Mouse (Mus musculus) effector memory CD4-positive, alpha-beta T cell, adult 5 months (primary cell): Measurements from ENCODE around the gene Lcn3. TPM values are rescaled to one million over a fixed set of nuclear protein-coding genes. Genes with fewer than 3 reads are reported as not detected.

Experiments
- polyA plus RNA-seq: library from polyadenylated mRNA; unstranded; fragments of 100-300 nt; shearing (Covaris generic); gene quantifications from one replicate; pipeline ENCODE4 v1.2.1, GENCODE M21; 2017

The Lcn3 gene
- not detected for polyA plus RNA-seq

GRCm38 (mm10) chr2:25765269-25765668 is at the start of gene Lcn3:
Gene Lcn3 (plus strand): TSS chr2:25765569.

GRCm38 (mm10) chr2:25736709-25737108 is 28.7 kb upstream of the Lcn3 start, which contains the start of gene Obp2b:
Gene Obp2b (plus strand): TSS chr2:25737009.

GRCm38 (mm10) chr2:25776717-25777116 is 11.3 kb downstream of the Lcn3 start, which contains the start of gene Lcn11:
Gene Lcn11 (plus strand): TSS chr2:25777017.

GRCm38 (mm10) chr2:25781957-25782356 is 16.6 kb downstream of the Lcn3 start, which contains the start of gene Gm13539:
Gene Gm13539 (plus strand): TSS chr2:25782257.

GRCm38 (mm10) chr2:25815748-25816147 is 50.4 kb downstream of the Lcn3 start, which contains the start of gene Glt6d1:
Gene Glt6d1 (minus strand): TSS chr2:25815848.

Other genes with a start within 250 kb of the Lcn3 start
- 65.0 TPM for gene Traf2, start 218.6 kb upstream of the Lcn3 start, polyA plus RNA-seq
- gene Edf1, start 207.7 kb upstream of the Lcn3 start, polyA plus RNA-seq, result 209 TPM
- 2.0 TPM for gene Mamdc4, start 190.7 kb upstream of the Lcn3 start, polyA plus RNA-seq
- gene Phpt1, start 190.3 kb upstream of the Lcn3 start, polyA plus RNA-seq, result 48.3 TPM
- gene Ajm1, start 183.8 kb upstream of the Lcn3 start, polyA plus RNA-seq, result not detected
- gene Rabl6, start 157.0 kb upstream of the Lcn3 start, polyA plus RNA-seq, result 41.4 TPM
- not detected for gene Ccdc183, start 147.9 kb upstream of the Lcn3 start, polyA plus RNA-seq
- 3.4 TPM for gene Tmem141, start 143.6 kb upstream of the Lcn3 start, polyA plus RNA-seq
- not detected for gene Fcna, start 137.5 kb upstream of the Lcn3 start, polyA plus RNA-seq
- not detected for gene Lcn8, start 112.4 kb upstream of the Lcn3 start, polyA plus RNA-seq
- not detected for gene Lcn5, start 107.6 kb upstream of the Lcn3 start, polyA plus RNA-seq
- gene Lcn6, start 88.8 kb upstream of the Lcn3 start, polyA plus RNA-seq, result not detected
- gene Lcn10, start 82.8 kb upstream of the Lcn3 start, polyA plus RNA-seq, result not detected
- not detected for gene Obp2a, start 65.5 kb upstream of the Lcn3 start, polyA plus RNA-seq
- gene Bmyc, start 58.8 kb upstream of the Lcn3 start, polyA plus RNA-seq, result 21.5 TPM
- not detected for gene Obp2b, start 28.6 kb upstream of the Lcn3 start, polyA plus RNA-seq
- not detected for gene Lcn11, start 11.4 kb downstream of the Lcn3 start, polyA plus RNA-seq
- not detected for gene Gm13539, start 16.7 kb downstream of the Lcn3 start, polyA plus RNA-seq
- not detected for gene Glt6d1, start 50.3 kb downstream of the Lcn3 start, polyA plus RNA-seq
- gene Lcn9, start 57.6 kb downstream of the Lcn3 start, polyA plus RNA-seq, result not detected
- gene Sohlh1, start 81.7 kb downstream of the Lcn3 start, polyA plus RNA-seq, result not detected
- gene Kcnt1, start 98.2 kb downstream of the Lcn3 start, polyA plus RNA-seq, result not detected
- 19.5 TPM for gene Camsap1, start 217.7 kb downstream of the Lcn3 start, polyA plus RNA-seq